Mouse (Mus musculus): ENCODE measurements at regions not wholly inside any gene's neighbourhood (a gene's known extent, or its start where the extent isn't known, plus 50 kb on each side); places are given as distances from the start of the nearest gene placed in this dataset.

- ATAC-seq (replicated peaks; ENCODE audit: poor library complexity), result no peak
These were observed 476.6 kb upstream of the Pitx2 start for GRCm38 (mm10) chr3:128723100-128723499.

DNA sequence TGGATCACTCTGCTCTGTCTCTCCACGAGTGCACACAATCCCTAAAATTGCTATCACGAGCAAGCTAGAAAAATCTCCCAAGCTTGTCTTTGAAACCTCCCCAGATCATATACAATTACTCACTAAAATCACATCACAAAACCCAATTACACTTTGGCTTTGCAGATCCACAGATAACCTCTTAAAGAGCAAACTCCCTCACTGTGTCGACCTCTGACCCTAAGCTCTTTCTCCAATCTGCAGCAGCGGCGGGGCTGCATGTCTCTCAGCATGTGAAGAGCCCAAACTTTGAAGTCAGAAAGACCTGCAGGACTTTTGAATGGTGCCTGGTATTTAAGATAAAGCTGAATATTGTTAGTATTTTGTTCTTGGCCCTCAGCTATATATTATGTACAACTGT is 479.4 kb upstream of the Pitx2 start:
- no peak for ATAC-seq (replicated peaks; ENCODE audit: poor library complexity)

- ATAC-seq (replicated peaks; ENCODE audit: poor library complexity), result no peak
These were observed 480.5 kb upstream of the Pitx2 start for GRCm38 (mm10) chr3:128719226-128719625.

GRCm38 (mm10) chr3:128707270-128707669 is 492.4 kb upstream of the Pitx2 start:
- no peak for ATAC-seq (replicated peaks; ENCODE audit: poor library complexity)

DNA sequence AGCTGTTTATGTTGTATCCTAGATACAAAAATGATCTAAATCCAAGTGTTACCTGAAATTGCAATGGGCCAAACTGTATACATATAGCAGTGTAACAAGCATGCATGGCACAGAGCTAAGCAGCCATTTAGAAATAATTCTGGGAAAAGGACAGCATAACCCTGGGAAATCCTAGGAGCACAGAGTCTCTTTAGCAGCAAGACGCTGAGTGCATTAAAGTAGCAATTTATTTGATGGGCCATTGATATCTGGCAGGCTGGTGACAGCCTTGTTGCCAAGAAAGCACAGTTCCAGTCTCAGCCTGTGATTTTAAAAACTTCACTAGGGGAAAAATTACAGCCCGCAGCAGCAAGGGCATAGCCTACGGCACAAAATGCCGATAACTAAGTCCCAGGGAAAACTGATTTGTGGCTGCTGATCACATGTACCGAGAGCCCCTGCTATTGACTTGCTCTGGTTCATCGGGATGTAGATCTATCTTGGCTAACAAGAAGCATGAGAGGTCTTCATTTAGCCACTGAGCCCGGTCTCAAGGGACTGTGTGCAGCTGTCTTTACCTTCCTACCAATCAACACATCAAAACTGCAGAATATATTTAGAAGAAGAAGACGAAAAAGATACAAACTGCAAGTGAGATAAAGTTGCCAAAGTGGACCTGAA is 531.1 kb upstream of the Pitx2 start:
- ATAC-seq (replicated peaks; ENCODE audit: poor library complexity), result no peak

DNA sequence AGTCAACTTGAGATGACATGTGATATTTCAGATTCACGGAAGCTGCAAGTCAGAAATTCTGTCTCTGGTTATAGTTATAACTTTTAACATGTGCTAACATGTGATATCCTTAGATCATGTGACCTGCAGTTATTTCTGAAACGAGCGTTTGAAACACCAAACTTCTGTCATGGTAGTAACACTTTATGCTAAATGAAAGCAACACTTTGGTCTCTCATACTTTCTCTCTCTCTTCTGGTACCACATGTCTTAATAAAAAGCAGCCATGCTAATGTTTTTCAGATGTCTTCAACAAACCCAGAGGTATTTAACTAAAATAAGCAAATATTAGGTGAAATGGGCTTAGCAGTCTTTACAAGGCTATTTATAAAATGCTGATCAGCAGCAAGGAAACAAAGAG is 534.5 kb upstream of the Pitx2 start:
- no peak for ATAC-seq (replicated peaks; ENCODE audit: poor library complexity)

GRCm38 (mm10) chr3:128636960-128637755 is 562.5 kb upstream of the Pitx2 start:
- ATAC-seq (replicated peaks; ENCODE audit: poor library complexity), result no peak

DNA sequence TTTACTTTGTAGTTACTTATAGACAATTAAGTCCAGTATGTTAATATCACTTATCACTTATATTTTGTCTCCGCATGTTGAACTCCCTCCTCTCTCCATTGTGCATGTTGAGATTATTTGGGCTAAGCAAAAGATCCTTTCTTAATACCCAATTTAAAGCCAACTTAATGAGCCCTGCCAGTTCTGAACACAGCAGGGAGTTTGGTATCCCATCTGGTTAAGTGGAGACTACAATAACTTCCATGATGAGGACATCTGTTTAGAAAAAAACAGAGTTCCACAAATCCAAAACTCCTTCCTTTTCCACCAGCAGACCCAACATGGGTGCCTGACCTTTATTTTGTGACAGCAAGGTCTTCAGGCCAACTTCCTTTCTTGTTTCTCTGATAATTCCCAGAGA is 572.0 kb upstream of the Pitx2 start:
- ATAC-seq (replicated peaks; ENCODE audit: poor library complexity), result no peak

DNA sequence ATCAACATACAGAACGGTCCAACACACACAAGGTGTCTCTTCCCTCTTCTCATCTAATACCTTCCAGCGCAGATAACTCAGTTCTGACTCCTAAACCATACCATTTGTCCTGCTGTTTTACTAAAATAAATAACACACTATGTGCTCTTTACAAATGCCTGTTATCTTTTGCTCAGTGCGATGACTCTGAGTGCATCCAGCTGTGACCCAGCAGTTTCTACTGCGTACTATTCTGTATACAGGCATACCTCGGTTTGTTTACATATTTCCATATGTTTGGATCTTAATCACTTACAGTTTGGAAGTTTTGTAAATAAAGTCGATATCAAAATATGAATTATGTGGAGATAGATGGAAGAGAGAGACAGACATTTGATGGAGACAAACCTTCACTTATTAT is 583.0 kb upstream of the Pitx2 start:
- ATAC-seq (replicated peaks; ENCODE audit: poor library complexity), result no peak

GRCm38 (mm10) chr3:128613657-128614056 is 586.0 kb upstream of the Pitx2 start:
- no peak for ATAC-seq (replicated peaks; ENCODE audit: poor library complexity)

DNA sequence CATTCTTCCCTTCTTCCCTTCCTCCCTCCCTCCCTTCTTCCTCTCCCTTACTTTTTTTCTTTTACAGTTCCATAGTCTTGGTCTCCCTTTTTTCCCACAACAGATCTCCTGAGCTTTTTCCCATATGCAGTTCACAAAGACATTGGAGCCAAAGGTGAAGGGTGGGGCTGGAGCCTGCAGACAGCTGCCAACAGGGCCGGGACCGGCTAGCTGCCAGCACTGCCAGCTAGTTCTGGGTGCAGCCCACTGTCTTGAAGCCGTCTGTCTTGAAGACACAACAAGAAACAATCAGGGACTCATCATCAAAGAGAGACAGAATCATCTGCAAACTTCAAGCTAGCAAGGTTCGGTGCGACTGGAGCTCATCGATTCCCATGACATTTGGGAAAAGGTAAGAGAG is 588.9 kb upstream of the Pitx2 start:
- ATAC-seq (replicated peaks; ENCODE audit: poor library complexity), result no peak

DNA sequence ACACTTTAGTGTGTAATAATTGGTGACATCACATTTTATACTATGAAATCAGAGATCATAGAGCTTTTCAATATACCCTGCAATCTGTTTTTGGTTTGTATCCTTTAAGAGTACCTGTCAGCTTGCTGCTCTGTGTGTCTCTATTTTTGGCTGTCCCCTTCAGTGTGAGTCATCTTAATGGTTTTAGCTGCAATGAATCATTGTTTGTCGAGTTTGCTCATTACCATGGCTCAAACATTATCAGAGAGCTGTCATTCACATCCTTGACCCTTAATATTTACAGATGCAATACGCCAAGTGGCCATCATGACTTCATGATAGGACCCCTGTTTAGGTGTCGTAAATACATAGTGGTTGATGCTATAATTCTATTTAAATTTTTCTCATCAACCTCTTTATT is 591.0 kb upstream of the Pitx2 start:
- no peak for ATAC-seq (replicated peaks; ENCODE audit: poor library complexity)

DNA sequence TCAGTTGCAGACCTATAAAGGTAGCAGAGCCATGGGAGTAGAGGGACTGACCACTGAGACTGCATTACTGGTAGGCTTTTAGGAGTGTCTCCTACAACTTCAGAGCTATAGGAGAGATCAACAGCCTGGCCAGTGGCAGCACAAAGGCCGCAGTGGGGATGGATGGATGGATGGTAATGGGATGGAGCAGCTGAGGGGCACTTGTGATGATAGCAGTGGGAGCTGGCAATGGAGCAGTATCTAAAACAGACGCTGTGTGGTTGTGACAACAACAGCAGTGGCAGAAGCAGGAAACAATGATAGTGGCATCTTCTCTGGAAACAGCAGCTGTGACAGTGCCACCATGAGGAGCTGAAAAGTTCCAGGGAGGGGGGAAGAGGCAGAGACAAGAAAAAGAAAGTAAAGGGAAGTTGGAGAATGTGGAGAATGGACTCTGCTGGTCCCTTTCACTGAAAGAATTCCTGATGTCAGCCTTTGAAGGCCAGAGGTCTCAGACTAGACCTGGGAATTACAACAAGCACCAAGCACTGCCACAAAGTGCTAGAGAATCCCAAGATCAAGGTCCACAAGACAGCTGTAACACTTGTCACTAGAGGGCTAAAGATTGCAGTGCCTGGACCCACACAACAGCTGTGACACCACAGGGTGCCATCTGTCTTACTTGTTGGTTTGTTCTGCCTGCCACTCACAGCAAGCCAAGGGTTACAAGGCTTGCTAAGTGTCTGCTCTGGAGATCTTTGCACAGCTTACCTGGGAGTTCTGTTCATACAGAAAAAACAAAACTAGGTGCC is 624.1 kb upstream of the Pitx2 start:
- ATAC-seq (replicated peaks; ENCODE audit: poor library complexity), result no peak

GRCm38 (mm10) chr3:128570551-128570950 is 629.1 kb upstream of the Pitx2 start:
- ATAC-seq (replicated peaks; ENCODE audit: poor library complexity), result no peak

DNA sequence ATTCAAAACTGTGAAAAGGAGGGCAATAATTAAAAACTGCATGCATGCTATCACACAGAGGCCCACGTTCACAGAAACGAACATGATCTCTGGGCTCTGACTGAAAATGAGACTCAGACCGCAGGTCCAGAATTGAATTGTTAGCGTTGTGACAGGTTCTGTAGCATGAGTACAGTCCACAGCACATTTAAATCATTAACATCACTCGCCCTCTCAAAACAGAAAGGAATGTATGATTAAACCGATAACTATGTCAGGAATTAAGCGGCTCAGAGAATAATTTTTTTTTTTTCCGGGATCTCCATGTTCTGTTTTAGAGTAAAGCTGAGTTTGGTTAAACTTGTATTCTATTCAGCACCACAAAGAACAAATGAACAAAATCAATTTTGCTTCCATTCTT is 634.3 kb upstream of the Pitx2 start:
- no peak for ATAC-seq (replicated peaks; ENCODE audit: poor library complexity)

DNA sequence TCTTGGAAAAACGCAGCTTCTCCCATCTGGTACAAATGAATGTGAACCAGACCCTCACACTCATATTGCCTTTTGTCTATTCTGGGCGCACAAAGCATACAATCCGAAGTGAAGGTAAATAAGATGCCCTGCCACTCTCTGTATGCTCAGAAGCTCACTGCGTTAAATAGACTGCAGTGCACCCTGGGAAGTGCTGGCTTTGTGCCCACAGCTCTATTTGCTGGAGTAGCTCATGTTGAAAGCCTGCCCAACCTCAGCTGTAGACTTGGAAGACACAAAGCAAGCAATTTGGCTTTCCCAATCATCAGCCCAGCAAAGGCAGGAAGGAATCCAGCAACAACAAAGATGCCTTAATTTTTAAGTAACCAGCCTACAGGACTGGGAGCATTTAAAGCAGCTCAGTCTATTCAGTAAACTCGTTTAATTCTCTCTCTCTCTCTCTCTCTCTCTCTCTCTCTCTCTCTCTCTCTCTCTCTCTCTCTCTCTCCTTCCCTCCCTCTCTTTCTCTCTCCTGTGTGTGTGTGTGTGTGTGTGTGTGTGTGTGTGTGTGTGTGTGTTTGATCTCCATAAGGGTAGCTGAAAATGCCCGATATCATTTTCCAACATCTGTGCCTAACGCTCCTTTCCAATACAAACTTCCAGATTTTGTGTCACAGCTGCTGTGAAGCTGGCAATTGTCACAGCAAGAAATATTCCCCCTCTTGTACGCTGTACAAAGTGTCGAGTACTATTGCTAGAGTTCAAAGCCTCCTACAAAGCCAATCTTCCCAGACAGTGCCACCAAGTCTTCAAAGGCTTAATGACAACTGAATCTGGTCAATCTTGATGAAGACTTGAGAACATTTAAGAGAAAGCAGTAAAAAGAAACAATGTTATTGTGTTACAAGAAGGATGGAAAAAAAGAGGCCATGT is 650.5 kb upstream of the Fam241a start:
- ATAC-seq (replicated peaks; ENCODE audit: poor library complexity), result no peak

- no peak for ATAC-seq (replicated peaks; ENCODE audit: poor library complexity)
These were observed 629.3 kb upstream of the Fam241a start for GRCm38 (mm10) chr3:128525427-128525826.

DNA sequence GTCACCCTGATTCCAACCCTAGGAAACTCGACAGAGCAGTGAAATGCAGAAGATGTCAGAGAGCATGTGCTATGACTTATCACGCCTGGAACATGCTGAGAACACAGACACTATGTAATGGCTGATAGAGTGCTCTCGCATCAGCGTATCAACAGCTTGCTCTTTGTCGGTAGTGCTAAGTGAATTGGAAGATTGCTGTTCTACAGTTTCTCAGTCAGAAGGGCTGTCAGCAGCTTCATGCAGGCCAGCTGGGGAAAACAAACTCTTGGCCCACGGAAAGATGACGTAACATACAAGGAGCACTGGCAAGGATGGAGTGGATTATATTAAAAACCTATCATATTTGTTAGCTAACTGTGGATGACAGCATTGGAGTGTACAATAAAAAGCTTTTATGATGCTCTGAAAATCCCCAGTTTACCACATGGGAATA is 624.6 kb upstream of the Fam241a start:
- no peak for ATAC-seq (replicated peaks; ENCODE audit: poor library complexity)

DNA sequence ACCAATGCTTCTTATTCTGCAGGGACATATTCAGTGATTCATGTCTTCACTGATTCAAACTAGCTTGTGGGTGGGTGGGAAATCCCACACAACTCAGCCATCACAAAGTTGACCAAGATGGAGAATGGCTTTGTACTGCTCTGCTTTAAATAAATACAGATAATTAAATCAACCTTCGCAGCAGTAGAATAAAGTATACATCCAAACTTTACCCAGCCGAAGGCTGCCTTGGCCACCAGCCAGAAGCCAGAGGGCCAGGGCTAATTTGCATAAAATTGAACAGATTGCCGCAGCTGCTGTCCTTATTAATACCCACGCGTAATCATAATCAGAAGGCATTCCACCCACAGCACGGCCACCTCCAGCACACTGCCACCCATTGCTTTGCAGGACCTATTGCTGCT is 623.8 kb upstream of the Fam241a start:
- no peak for ATAC-seq (replicated peaks; ENCODE audit: poor library complexity)

GRCm38 (mm10) chr3:128518806-128519205 is 622.7 kb upstream of the Fam241a start:
- ATAC-seq (replicated peaks; ENCODE audit: poor library complexity), result no peak

DNA sequence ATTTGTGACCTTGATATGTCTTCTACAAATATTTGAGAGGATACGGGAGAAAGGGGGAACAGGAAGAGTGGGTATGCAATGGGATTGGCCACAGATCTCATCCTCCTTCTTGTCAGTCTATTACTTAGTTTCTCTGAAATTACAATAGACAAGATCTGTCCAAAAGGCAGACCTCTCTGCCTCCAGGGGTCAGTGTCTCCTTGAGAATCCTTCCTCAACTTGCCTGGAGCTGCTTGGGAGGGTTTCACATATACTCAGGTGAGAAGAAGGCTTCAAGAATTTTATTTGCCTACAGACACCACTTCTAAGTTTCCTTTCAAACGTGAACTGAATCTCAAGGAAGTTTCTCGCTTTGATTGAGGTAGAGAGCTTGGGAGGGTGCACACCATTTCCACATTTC is 575.0 kb upstream of the Fam241a start:
- no peak for ATAC-seq (replicated peaks; ENCODE audit: poor library complexity)

All from megakaryocyte progenitor cell, adult 5-6 weeks (primary cell).